Mouse (Mus musculus) C2C12 (cell line): Measurements from ENCODE around the gene Crabp2.

ENCODE experiments used
- CTCF ChIP-seq: IDR thresholded peaks from one replicate; pipeline ENCODE4 v1.5.1; 2011; ENCODE audit not compliant: control insufficient read depth, insufficient read depth, insufficient read length
- FOSL1 ChIP-seq: IDR thresholded peaks from one replicate; pipeline ENCODE4 v1.8.0; 2011; ENCODE audit warnings: mild to moderate bottlenecking, low read length; ENCODE audit not compliant: poor library complexity, insufficient read depth, severe bottlenecking
- MAX ChIP-seq: IDR thresholded peaks from one replicate; pipeline ENCODE4 v1.6.1; 2011; ENCODE audit warnings: mild to moderate bottlenecking, control low read depth
- MYOD1 ChIP-seq: IDR thresholded peaks from one replicate; pipeline ENCODE4 v1.6.1; 2011; ENCODE audit warnings: low read depth; ENCODE audit not compliant: control insufficient read depth, insufficient read length
- MYOG ChIP-seq: IDR thresholded peaks from one replicate; pipeline ENCODE4 v1.6.1; 2011; ENCODE audit not compliant: control insufficient read depth, insufficient read length; ENCODE audit errors: extremely low read depth
- USF1 ChIP-seq: IDR thresholded peaks from one replicate; pipeline ENCODE4 v1.6.1; 2011; ENCODE audit warnings: low read depth, mild to moderate bottlenecking, control low read depth, moderate library complexity

GRCm38 (mm10) chr3:87947811-87948199 lies 661 bp upstream of the Crabp2 start:
- no peak for TF ChIP-seq MAX
- TF ChIP-seq CTCF = no peak
- no peak for TF ChIP-seq USF1
- no peak for TF ChIP-seq FOSL1
- no peak for TF ChIP-seq MYOD1
- no peak for TF ChIP-seq MYOG
